Mouse (Mus musculus): Measurements from ENCODE around the gene 6330409D20Rik.

The 6330409D20Rik gene

DNA sequence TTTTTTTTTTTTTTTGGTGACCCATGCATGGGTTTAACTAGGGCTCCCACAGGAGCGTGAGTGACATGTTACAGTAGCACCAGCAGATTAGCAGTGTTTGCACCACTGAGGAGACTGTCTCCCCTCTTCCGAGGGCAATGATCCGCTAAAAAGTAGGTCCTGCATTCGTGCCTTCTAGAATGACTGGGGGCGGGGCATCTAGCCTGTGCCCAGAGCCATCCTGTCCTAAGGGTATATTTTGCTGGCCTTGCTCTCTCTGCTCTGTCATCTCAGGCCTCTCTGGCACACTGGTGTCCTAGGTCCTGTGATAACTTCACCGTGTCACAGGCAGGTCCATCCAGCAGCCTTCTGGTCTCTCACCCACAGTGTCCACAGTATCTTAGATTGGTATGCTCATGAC lies 41.1 kb downstream of the 6330409D20Rik start:
- no peak for DNase-seq (ENCODE audit: low read depth)

GRCm38 (mm10) chr2:32694691-32695090 lies 46.1 kb downstream of the 6330409D20Rik start:
- DNase-seq (ENCODE audit: low read depth) = no peak

DNA sequence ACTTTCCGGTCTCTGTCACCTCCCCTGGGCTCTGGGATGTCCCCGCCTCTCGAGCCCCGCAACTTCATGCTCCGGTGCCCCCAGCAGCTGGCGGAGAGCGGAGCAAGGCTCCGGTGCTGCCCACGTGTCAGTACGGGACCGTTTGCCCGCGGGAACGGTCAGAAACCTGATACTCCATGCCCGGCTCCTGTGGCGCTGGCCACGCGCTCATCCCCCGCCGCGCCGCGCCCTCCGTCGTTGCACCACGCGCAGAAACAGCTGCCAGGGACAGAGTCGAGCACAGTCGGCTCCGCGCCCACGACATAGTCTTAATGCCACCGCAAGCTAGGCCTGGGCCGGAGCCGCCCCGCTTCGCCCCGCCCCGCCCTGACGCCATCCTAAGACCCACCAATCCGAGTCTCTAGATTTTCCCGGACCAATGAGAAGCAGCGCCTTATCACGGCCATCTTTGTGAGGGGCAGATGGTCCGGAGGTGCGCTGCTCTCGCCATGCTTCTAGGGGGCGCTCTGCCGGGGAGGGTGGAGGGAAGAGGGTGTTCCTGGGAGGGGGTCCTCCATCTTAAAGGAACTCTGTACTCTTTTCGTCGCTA lies 46.9 kb downstream of the 6330409D20Rik start:
- DNase-seq (ENCODE audit: low read depth) = peak; percentile 98

- DNase-seq (ENCODE audit: low read depth) = no peak
Observed at GRCm38 (mm10) chr2:32693282-32693681, 47.5 kb downstream of the 6330409D20Rik start.

- no peak for DNase-seq (ENCODE audit: low read depth)
Observed at GRCm38 (mm10) chr2:32692496-32692895, 48.3 kb downstream of the 6330409D20Rik start.

- no peak for DNase-seq (ENCODE audit: low read depth)
Observed at GRCm38 (mm10) chr2:32691041-32691440, 49.8 kb downstream of the 6330409D20Rik start.

DNA sequence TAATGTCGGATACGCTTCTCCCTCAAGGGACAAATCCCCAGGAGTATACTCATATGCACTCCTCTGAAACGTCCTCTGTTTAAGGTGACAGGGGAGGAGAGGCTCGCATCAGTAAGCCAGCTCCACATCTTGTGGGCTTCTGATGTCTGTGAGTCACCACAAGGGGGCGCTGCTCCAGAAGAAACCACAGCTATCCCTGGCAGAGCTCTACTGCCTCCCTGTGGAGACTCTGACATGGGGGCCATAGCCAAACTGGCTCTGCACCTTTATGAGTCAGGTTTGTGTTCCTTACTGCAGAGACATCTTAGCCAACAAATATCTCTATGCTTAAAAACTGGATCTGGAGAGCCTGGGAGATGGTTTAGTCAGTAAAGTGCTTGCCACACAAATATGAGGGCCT lies 51.4 kb downstream of the 6330409D20Rik start:
- DNase-seq (ENCODE audit: low read depth) = peak; percentile 96

DNA sequence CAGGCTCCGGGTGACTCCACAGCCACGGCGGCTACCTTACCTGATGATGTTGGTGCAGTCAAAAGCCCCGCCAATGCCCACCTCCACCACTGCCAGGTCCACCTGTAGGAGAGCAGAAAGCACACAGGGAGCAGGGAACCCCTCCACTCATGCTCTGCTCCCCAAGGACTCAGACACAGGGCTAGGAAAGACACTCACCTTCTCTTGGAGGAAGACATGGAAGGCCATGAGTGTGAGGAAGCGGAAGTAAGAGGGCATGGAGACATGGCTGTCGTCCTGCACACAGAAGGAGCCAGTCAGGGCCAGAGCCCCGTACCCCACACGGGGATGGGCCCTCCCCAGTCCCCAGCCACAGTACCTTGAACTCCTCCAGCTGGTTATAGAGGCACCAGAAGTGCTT lies 53.3 kb downstream of the 6330409D20Rik start:
- DNase-seq (ENCODE audit: low read depth) = no peak

- DNase-seq (ENCODE audit: low read depth) = no peak
Observed at GRCm38 (mm10) chr2:32686640-32687039, 54.2 kb downstream of the 6330409D20Rik start.

DNA sequence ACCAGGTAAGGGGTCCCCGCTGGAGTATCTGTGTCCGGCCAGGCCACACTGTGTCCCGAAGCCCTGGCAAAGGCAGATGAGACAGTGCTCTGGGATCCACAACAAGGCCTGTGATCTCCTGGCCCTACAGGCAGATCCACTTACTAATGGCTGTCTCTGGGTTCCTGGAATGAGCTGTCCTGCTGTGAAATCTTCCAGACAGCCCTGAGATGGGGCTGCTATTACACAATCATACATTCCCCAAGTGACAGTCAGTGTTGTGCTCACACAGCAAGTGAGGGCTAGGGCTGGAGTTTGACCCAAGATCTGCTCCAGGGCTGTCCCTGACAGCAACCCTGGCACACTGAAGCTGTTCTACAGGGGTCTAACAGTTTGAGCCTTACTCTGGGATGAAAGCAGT lies 55.0 kb downstream of the 6330409D20Rik start:
- DNase-seq (ENCODE audit: low read depth) = peak; percentile 72

DNA sequence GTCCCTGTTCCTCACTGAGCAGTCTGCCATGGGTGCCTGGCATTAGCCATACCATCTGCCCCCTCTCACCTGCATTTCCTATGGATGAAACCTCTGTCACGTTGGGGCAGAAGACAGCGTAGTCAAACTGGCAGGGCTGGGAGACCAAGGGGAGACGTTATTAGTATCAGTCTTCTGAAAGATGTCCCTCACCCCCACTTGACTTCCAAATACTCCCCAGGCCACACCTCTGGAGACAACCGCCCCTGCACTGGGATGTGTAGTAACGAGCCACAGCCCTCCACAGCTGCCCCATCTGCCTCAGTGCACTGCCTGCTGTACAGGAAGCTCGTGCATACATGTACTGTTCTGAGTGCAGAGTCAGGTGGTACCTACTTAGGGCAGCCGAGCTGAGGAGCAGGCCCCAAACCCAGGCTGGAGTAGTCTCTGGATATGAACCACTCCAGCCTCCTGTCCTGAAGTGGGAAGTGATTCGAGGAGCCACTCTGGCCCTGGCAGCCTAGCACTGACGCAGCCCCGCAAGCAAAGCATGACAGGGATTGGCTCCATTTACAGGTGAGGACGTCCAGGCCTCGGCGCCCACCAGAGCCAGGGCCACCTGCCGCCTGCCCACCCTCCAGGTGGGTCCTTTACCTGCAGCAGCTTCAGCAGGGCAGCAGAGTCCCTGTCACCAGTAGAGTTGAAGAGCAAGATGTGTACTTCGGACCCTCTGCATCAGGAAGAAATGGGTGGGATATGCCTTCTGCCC lies 56.0 kb downstream of the 6330409D20Rik start:
- no peak for DNase-seq (ENCODE audit: low read depth)

GRCm38 (mm10) chr2:32683701-32684100 lies 57.1 kb downstream of the 6330409D20Rik start:
- DNase-seq (ENCODE audit: low read depth) = no peak

DNA sequence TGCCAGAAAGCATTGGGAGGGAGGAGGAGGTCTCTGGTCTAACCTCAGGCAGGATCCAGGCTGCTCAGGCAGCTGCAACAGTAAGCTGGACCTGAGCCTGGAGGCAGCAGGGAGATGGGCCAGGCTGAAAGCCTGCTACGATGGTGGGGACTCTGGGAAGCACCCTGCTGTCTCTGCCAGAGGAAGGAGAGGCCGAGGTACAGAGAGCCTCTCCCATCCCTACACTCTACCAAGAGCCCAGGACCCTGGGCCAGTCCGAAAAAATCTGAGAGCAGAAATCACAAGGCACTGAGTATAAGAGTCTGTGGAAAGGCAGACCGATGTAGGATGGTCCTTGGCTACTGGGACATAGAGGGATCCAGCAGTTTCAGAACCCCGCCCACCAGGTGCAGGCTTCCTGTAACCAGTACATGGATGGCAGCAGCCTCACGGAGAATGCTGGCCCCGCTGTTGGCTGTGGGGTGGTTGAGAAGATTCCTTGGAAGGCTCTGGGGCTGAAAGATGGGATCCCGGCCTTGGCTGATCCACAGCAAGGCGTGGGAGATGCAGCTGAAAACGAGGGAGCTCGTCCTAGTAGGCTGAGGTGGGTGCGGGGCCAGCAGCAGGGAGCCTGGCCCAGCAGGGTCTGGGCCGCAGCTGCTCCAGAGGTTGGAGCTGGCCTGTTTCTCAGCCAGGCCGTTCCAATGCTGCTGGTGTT lies 57.9 kb downstream of the 6330409D20Rik start:
- DNase-seq (ENCODE audit: low read depth) = no peak
